Mouse (Mus musculus) lung, embryonic 15.5 days (tissue): ENCODE measurements around the gene Kmt2e. TPM values are rescaled to one million over a fixed set of nuclear protein-coding genes. Genes with fewer than 3 reads are reported as not detected.
A peak's percentile ranks its signal among the peaks of the same experiment; 100 is the strongest.

ENCODE experiments used
- ATAC-seq: fragments of 200-750 bp; cut with Nextera tagmentation; 2 replicates; pipeline ENCODE4 v1.8.0; 2017; ENCODE audit warnings: moderate number of reproducible peaks, borderline replicate concordance; ENCODE audit not compliant: low FRiP score, low TSS enrichment; ENCODE audit errors: extremely low read depth
- H3K27ac ChIP-seq: fragments of 300-500 bp; sonication (generic); 2 replicates; pipeline ENCODE4 v1.5.1; 2015; ENCODE audit warnings: moderate library complexity, mild to moderate bottlenecking, inconsistent platforms
- H3K27me3 ChIP-seq: fragments of 300-500 bp; sonication (generic); 2 replicates; pipeline ENCODE4 v1.6.1; 2015; ENCODE audit warnings: inconsistent platforms
- H3K36me3 ChIP-seq: fragments of 300-500 bp; sonication (generic); 2 replicates; pipeline ENCODE4 v1.6.1; 2015; ENCODE audit warnings: inconsistent platforms
- H3K4me1 ChIP-seq: fragments of 300-500 bp; sonication (generic); 2 replicates; pipeline ENCODE4 v1.6.1; 2015; ENCODE audit warnings: inconsistent platforms
- H3K4me2 ChIP-seq: fragments of 300-500 bp; sonication (generic); 2 replicates; pipeline ENCODE4 v1.6.1; 2015; ENCODE audit warnings: inconsistent platforms, mild to moderate bottlenecking, moderate library complexity
- H3K4me3 ChIP-seq: fragments of 300-500 bp; sonication (generic); 2 replicates; pipeline ENCODE4 v1.5.1; 2015; ENCODE audit warnings: mild to moderate bottlenecking, inconsistent platforms
- H3K9ac ChIP-seq: fragments of 300-500 bp; sonication (generic); 2 replicates; pipeline ENCODE4 v1.6.1; 2015; ENCODE audit warnings: inconsistent platforms
- H3K9me3 ChIP-seq: fragments of 300-500 bp; sonication (generic); 2 replicates; pipeline ENCODE4 v1.6.1; 2016; ENCODE audit warnings: inconsistent platforms
- WGBS: fragments of 180-500 bp; shearing (Covaris S2); methylation state at CpG from one replicate; pipeline ENCODE4 v1.1.7; 2015; 5-methylcytosine and 5-hydroxymethylcytosine counted together
- polyA plus RNA-seq: library from polyadenylated mRNA; unstranded; fragments of >200 nt; fragmentation: Nextera tagmentation; extraction: Ambion mirVana; gene quantifications from 2 replicates; pipeline ENCODE4 v1.2.1, GENCODE M21; 2015

Gene Kmt2e
- polyA plus RNA-seq, 1 experiment from 2014 or later: 99.4 TPM

GRCm38 (mm10) chr5:23490797-23491196 lies 56.6 kb downstream of the Kmt2e start:
- Histone ChIP-seq H3K4me3 (no peak overlapping the region), H3K4me1 (no peaks in the 10 kb centered on the region), H3K27ac (no peak overlapping the region), H3K27me3 (no peaks in the 10 kb centered on the region), H3K9me3 (no peaks in the 10 kb centered on the region), H3K9ac (no peak overlapping the region), H3K4me2 (no peak overlapping the region), H3K36me3 (peaks cover 76% of the 10 kb centered on the region)
- ATAC-seq: peak; percentile 64; the same call in 1 of the 2 replicates
- 31% methylated on average over 2 of the region's 2 CpGs for WGBS

DNA sequence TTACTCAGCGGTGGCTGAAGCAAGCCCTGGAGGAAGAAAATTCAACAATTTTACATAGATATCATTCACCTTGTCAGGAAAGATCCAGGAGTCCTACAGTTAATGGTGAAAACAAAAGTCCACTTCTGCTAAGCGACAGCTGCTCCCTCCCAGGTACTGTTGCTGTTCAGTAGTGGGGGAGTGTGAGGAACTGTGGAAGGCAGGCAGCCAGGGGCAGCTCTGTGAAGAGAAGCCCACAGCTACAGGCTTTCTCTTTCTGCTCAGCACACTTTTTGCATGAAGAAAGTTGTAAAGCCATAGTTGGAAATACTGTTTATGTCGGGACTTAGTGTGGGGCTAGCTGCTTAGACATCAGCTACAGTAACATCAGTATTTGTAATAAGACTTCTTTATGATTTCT lies 62.2 kb downstream of the Kmt2e start:
- 86% methylated on average over 3 of the region's 3 CpGs for WGBS
- Histone ChIP-seq H3K27ac (no peak overlapping the region), H3K4me1 (no peaks in the 10 kb centered on the region), H3K9ac (no peak overlapping the region), H3K9me3 (no peaks in the 10 kb centered on the region), H3K4me3 (no peak overlapping the region), H3K27me3 (no peaks in the 10 kb centered on the region), H3K36me3 (peaks cover 78% of the 10 kb centered on the region), H3K4me2 (no peak overlapping the region)
- no peak for ATAC-seq

DNA sequence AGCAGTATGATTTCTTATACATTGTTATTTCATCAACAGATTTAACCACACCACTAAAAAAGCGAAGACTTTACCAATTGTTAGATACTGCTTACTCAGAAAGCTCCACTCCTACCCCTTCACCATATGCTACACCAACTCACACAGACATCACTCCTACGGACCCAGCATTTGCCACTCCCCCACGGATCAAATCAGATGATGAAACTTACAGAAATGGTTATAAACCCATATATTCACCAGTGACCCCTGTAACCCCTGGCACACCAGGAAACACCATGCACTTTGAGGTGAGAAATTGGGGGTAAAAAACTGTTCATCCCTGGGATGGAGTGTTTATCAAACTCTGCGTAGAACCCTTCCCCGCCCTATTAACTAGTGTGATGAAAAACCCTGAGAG lies 62.7 kb downstream of the Kmt2e start:
- H3K36me3 ChIP-seq: peaks cover 80% of the 10 kb centered on the region
- H3K27me3 ChIP-seq: no peaks in the 10 kb centered on the region
- no peaks in the 10 kb centered on the region for H3K9me3 ChIP-seq
- WGBS: 88% methylated on average over 5 of the region's 5 CpGs
- no peaks in the 10 kb centered on the region for H3K4me1 ChIP-seq
- no peak overlapping the region for H3K4me3 ChIP-seq
- no peak overlapping the region for H3K4me2 ChIP-seq
- no peak overlapping the region for H3K9ac ChIP-seq
- no peak overlapping the region for H3K27ac ChIP-seq
- ATAC-seq: no peak

GRCm38 (mm10) chr5:23497920-23498319 lies 63.7 kb downstream of the Kmt2e start:
- H3K4me3 ChIP-seq: no peak overlapping the region
- H3K9me3 ChIP-seq: no peaks in the 10 kb centered on the region
- 91% methylated on average over 10 of the region's 10 CpGs for WGBS
- H3K36me3 ChIP-seq: peaks cover 79% of the 10 kb centered on the region
- no peak overlapping the region for H3K27ac ChIP-seq
- H3K9ac ChIP-seq: no peak overlapping the region
- H3K4me2 ChIP-seq: no peak overlapping the region
- H3K27me3 ChIP-seq: no peaks in the 10 kb centered on the region
- ATAC-seq: no peak
- no peaks in the 10 kb centered on the region for H3K4me1 ChIP-seq

- Histone ChIP-seq H3K4me2 (no peak overlapping the region), H3K9me3 (no peaks in the 10 kb centered on the region), H3K27ac (no peak overlapping the region), H3K27me3 (no peaks in the 10 kb centered on the region), H3K4me1 (no peaks in the 10 kb centered on the region), H3K9ac (no peak overlapping the region), H3K36me3 (peaks cover 74% of the 10 kb centered on the region), H3K4me3 (no peak overlapping the region)
- 90% methylated on average over 16 of the region's 16 CpGs for WGBS
- no peak for ATAC-seq
Measured at GRCm38 (mm10) chr5:23499257-23499656, 65.0 kb downstream of the Kmt2e start.

- WGBS: 88% methylated on average over 6 of the region's 6 CpGs
- ATAC-seq: no peak
Measured at GRCm38 (mm10) chr5:23500715-23501114, 66.5 kb downstream of the Kmt2e start.

GRCm38 (mm10) chr5:23501582-23502316 lies 67.5 kb downstream of the Kmt2e start:
- Histone ChIP-seq H3K9ac (no peak overlapping the region), H3K27me3 (no peaks in the 10 kb centered on the region), H3K9me3 (no peaks in the 10 kb centered on the region), H3K36me3 (peaks cover 68% of the 10 kb centered on the region), H3K4me1 (no peaks in the 10 kb centered on the region), H3K4me2 (no peak overlapping the region), H3K4me3 (no peak overlapping the region), H3K27ac (no peak overlapping the region)
- WGBS: 73% methylated on average over 13 of the region's 13 CpGs
- ATAC-seq: no peak

More at GRCm38 (mm10) chr5:23500715-23501114, 66.5 kb downstream of the Kmt2e start:
- H3K4me1 ChIP-seq: no peaks in the 10 kb centered on the region
- no peak overlapping the region for H3K27ac ChIP-seq
- H3K27me3 ChIP-seq: no peaks in the 10 kb centered on the region
- H3K36me3 ChIP-seq: peaks cover 74% of the 10 kb centered on the region
- H3K4me3 ChIP-seq: no peak overlapping the region
- no peak overlapping the region for H3K9ac ChIP-seq
- H3K4me2 ChIP-seq: no peak overlapping the region
- H3K9me3 ChIP-seq: no peaks in the 10 kb centered on the region

- no peaks in the 10 kb centered on the region for H3K4me1 ChIP-seq
- H3K27me3 ChIP-seq: no peaks in the 10 kb centered on the region
- no peak overlapping the region for H3K27ac ChIP-seq
- no peak overlapping the region for H3K4me3 ChIP-seq
- H3K9me3 ChIP-seq: no peaks in the 10 kb centered on the region
- no peak overlapping the region for H3K4me2 ChIP-seq
- peak; percentile 31; the same call in 1 of the 2 replicates for ATAC-seq
- no peak overlapping the region for H3K9ac ChIP-seq
- WGBS: 85% methylated on average over 13 of the region's 13 CpGs
- H3K36me3 ChIP-seq: peaks cover 63% of the 10 kb centered on the region
Measured at GRCm38 (mm10) chr5:23502317-23502937, 68.2 kb downstream of the Kmt2e start.

DNA sequence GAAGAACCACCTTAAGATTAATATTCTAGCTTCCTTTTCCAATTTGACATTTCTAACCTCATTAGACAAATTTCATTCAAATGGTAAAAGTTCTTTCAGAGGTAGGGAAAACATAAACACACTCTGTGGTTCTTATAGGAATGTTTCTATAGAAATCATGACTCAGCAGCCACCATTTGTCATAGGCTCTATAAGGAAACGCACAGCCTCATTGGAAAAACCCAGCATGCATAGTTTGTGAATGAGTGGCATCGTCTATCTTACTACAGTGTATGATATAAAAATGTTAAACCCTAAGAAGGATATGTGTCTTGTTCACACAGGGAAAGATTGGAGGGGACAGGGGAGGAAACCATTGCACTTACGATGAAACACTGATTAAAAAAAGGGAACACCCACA lies 71.3 kb downstream of the Kmt2e start:
- H3K9ac ChIP-seq: no peak overlapping the region
- WGBS: 86% methylated on average over 3 of the region's 3 CpGs
- H3K4me3 ChIP-seq: no peak overlapping the region
- no peaks in the 10 kb centered on the region for H3K4me1 ChIP-seq
- peaks cover 42% of the 10 kb centered on the region for H3K36me3 ChIP-seq
- no peaks in the 10 kb centered on the region for H3K9me3 ChIP-seq
- ATAC-seq: no peak
- H3K4me2 ChIP-seq: no peak overlapping the region
- no peak overlapping the region for H3K27ac ChIP-seq
- no peaks in the 10 kb centered on the region for H3K27me3 ChIP-seq

DNA sequence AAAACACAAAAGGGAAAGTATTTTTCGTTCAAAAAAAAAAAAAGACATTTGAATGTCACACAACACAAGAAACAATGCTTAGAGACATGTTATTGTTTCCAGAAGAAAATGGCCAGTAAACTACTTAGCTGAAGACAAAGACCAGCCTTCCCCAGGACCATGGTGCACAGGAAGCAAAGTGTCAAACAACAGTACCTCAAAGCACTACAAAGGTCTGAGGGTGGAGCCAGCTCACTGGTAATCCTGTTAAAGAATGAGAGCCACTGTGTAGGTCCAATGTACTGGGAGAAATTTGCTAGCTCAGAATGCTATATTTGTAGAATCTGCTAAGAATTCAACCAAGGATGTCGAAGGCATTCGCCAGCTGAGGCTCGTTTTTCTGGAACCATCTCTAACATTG lies 73.0 kb downstream of the Kmt2e start:
- Histone ChIP-seq H3K4me1 (no peaks in the 10 kb centered on the region), H3K9ac (no peak overlapping the region), H3K36me3 (peaks cover 30% of the 10 kb centered on the region), H3K27ac (no peak overlapping the region; the same call in 1 of the 2 replicates), H3K4me3 (no peak overlapping the region), H3K4me2 (no peak overlapping the region), H3K27me3 (no peaks in the 10 kb centered on the region), H3K9me3 (no peaks in the 10 kb centered on the region)
- ATAC-seq: no peak
- WGBS: 78% methylated on average over 4 of the region's 4 CpGs

DNA sequence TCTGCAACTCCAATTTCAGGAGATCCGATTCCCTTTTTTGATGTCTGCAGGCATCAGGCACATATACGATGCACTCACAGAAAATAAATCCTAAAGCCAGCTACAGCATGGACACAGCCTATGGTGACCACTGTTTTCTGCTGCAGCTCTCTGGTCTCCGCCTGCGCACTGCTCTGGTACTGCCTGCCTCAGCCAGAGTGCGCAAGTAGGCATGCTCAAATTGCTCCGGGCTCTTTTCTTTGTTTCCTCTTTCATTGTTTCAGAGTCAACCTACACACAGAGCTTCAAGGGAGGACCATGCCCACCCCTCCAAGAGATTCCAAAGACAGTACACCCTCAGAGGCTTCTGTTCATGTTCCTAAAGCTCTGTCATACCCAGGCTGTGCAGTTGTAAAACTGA lies 74.4 kb downstream of the Kmt2e start:
- WGBS: 98% methylated on average over 6 of the region's 6 CpGs
- H3K9me3 ChIP-seq: no peaks in the 10 kb centered on the region
- no peaks in the 10 kb centered on the region for H3K27me3 ChIP-seq
- no peak for ATAC-seq
- H3K4me3 ChIP-seq: no peak overlapping the region
- H3K9ac ChIP-seq: no peak overlapping the region
- H3K27ac ChIP-seq: no peak overlapping the region
- H3K4me1 ChIP-seq: no peaks in the 10 kb centered on the region
- no peak overlapping the region for H3K4me2 ChIP-seq
- H3K36me3 ChIP-seq: peaks cover 30% of the 10 kb centered on the region; the same call in 1 of the 2 replicates

GRCm38 (mm10) chr5:23511456-23511855 lies 77.2 kb downstream of the Kmt2e start:
- no peak overlapping the region for H3K9ac ChIP-seq
- no peak overlapping the region for H3K4me3 ChIP-seq
- H3K4me2 ChIP-seq: no peak overlapping the region
- peaks cover 29% of the 10 kb centered on the region; the same call in 1 of the 2 replicates for H3K36me3 ChIP-seq
- H3K27ac ChIP-seq: no peak overlapping the region
- no peaks in the 10 kb centered on the region for H3K4me1 ChIP-seq
- no peaks in the 10 kb centered on the region for H3K9me3 ChIP-seq
- no peaks in the 10 kb centered on the region for H3K27me3 ChIP-seq
- WGBS: 88% methylated on average over 5 of the region's 5 CpGs
- no peak for ATAC-seq
